Mouse (Mus musculus) myocyte (in vitro differentiated cells): ENCODE data around the gene Taf1b. TPM values are rescaled to one million over a fixed set of nuclear protein-coding genes. Genes with fewer than 3 reads are reported as not detected.
"Not testable (repeated sequence)": the region's sequence is repeated elsewhere in the genome, so short reads cannot be mapped to it uniquely, and the experiment has no call there.

Experiments
- H3K27me3 ChIP-seq: one replicate; pipeline ENCODE4 v1.6.1; 2011; ENCODE audit not compliant: control insufficient read depth, insufficient read depth, insufficient read length
- H3K36me3 ChIP-seq: one replicate; pipeline ENCODE4 v1.6.1; 2011; ENCODE audit not compliant: control insufficient read depth, insufficient read depth
- H3K4me2 ChIP-seq: one replicate; pipeline ENCODE4 v1.6.1; 2011; ENCODE audit warnings: low read depth, control low read depth
- H3K4me3 ChIP-seq: one replicate; pipeline ENCODE4 v1.5.1; 2011; ENCODE audit warnings: mild to moderate bottlenecking, control low read depth, moderate library complexity
- H3K79me2 ChIP-seq: one replicate; pipeline ENCODE4 v1.6.1; 2011; ENCODE audit not compliant: control insufficient read depth, insufficient read depth
- H3ac ChIP-seq: one replicate; pipeline ENCODE4 v1.6.1; 2011; ENCODE audit not compliant: control insufficient read depth, insufficient read length
- CEBPB ChIP-seq: IDR thresholded peaks from 2 replicates; pipeline ENCODE4 v1.6.1; 2011; ENCODE audit warnings: mild to moderate bottlenecking, moderate library complexity; ENCODE audit not compliant: poor library complexity, insufficient read depth, severe bottlenecking
- E2F4 ChIP-seq: IDR thresholded peaks from one replicate; pipeline ENCODE4 v1.6.1; 2011; ENCODE audit warnings: mild to moderate bottlenecking, control low read depth, moderate library complexity; ENCODE audit not compliant: insufficient read depth
- MAX ChIP-seq: IDR thresholded peaks from one replicate; pipeline ENCODE4 v1.6.1; 2011; ENCODE audit warnings: low read depth, mild to moderate bottlenecking, control low read depth
- MYOD1 ChIP-seq, 3 experiments: IDR thresholded peaks; one replicate each; pipeline ENCODE4 v1.6.1; 2011; ENCODE audit warnings: control low read depth in 2 of 3, low read depth in 2 of 3, mild to moderate bottlenecking in 2 of 3, moderate library complexity in 1 of 3; ENCODE audit not compliant: insufficient read length in 2 of 3, control insufficient read depth in 1 of 3
- MYOG ChIP-seq, 3 experiments: IDR thresholded peaks; one replicate each; pipeline ENCODE4 v1.6.1; 2011; ENCODE audit warnings: control low read depth in 2 of 3, low read depth in 2 of 3, mild to moderate bottlenecking in 2 of 3; ENCODE audit not compliant: insufficient read length in 2 of 3, control insufficient read depth in 1 of 3, insufficient read depth in 1 of 3
- POLR2A ChIP-seq: IDR thresholded peaks from one replicate; pipeline ENCODE4 v1.6.1; 2011; ENCODE audit warnings: low read depth, mild to moderate bottlenecking, control low read depth, moderate library complexity; ENCODE audit not compliant: insufficient read length
- POLR2AphosphoS2 ChIP-seq: IDR thresholded peaks from one replicate; pipeline ENCODE4 v1.6.1; 2011; ENCODE audit warnings: low read depth, control low read depth; ENCODE audit not compliant: insufficient read length
- REST ChIP-seq: IDR thresholded peaks from one replicate; pipeline ENCODE4 v1.6.1; 2011; ENCODE audit warnings: mild to moderate bottlenecking, control low read depth, moderate library complexity; ENCODE audit not compliant: insufficient read depth, insufficient read length
- SRF ChIP-seq: IDR thresholded peaks from one replicate; pipeline ENCODE4 v1.6.1; 2011; ENCODE audit warnings: low read depth; ENCODE audit not compliant: control insufficient read depth, insufficient read length
- TCF12 ChIP-seq: IDR thresholded peaks from one replicate; pipeline ENCODE4 v1.6.1; 2011; ENCODE audit warnings: mild to moderate bottlenecking, control low read depth; ENCODE audit not compliant: poor library complexity, insufficient read depth, severe bottlenecking
- TCF3 ChIP-seq: IDR thresholded peaks from one replicate; pipeline ENCODE4 v1.6.1; 2011; ENCODE audit warnings: low read depth, control low read depth; ENCODE audit not compliant: insufficient read length
- USF1 ChIP-seq: IDR thresholded peaks from one replicate; pipeline ENCODE4 v1.6.1; 2011; ENCODE audit warnings: low read depth, mild to moderate bottlenecking, control low read depth, moderate library complexity
- polyA plus RNA-seq: library from polyadenylated mRNA; unstranded; fragments of >200 nt; fragmentation: generic; extraction: Trizol; gene quantifications from one replicate; pipeline ENCODE4 v1.2.1, GENCODE M21; 2012; ENCODE audit warnings: missing spikeins

The Taf1b gene
- polyA plus RNA-seq, 1 experiment, result 15.1 TPM

GRCm38 (mm10) chr12:24517118-24517517, 19.0 kb downstream of the Taf1b start:
- Histone ChIP-seq H3K36me3 (no peaks in the 10 kb centered on the region), H3K4me2 (no peak overlapping the region)
- TF ChIP-seq E2F4 (no peak), TCF3 (no peak)

GRCm38 (mm10) chr12:24521076-24521475, 22.9 kb downstream of the Taf1b start:
- H3K4me3 ChIP-seq, result no peak overlapping the region
- no peak for TF ChIP-seq POLR2A
- no peak overlapping the region for H3K4me2 ChIP-seq
- peaks cover 6% of the 10 kb centered on the region for H3K36me3 ChIP-seq
- no peak overlapping the region for H3ac ChIP-seq
- no peaks in the 10 kb centered on the region for H3K27me3 ChIP-seq
- H3K79me2 ChIP-seq, result no peaks in the 10 kb centered on the region

More at GRCm38 (mm10) chr12:24517118-24517517, 19.0 kb downstream of the Taf1b start:
- H3ac ChIP-seq, result no peak overlapping the region
- H3K79me2 ChIP-seq, result no peaks in the 10 kb centered on the region
- H3K4me3 ChIP-seq, result no peak overlapping the region
- H3K27me3 ChIP-seq, result no peaks in the 10 kb centered on the region

DNA sequence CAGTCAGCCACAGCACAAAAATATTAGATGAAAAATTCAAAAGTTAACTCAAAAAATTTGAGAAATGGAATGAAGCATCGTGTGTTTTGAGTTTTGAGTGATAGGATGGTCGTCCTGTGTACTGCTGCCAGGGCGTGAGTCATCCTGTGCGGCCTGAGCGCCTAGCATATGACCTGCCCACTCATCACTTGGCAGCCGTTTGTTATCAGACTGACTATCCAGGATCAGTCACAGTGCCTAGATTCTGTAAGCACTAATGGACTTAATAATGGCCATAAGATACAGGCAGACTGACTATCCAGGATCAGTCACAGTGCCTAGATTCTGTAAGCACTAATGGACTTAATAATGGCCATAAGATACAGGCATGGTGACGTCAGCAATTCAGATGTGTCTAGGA, 26.9 kb downstream of the Taf1b start:
- peak; percentile 42 for TF ChIP-seq USF1
- peak in 1 of 3 experiments; percentile 13 for TF ChIP-seq MYOD1 (IDR thresholded peaks at IDR 0.05; ENCODE audit: control insufficient read depth in 1 of 3, insufficient read length in 2 of 3, low read depth in 2 of 3)
- H3K27me3 ChIP-seq, H3ac ChIP-seq, H3K79me2 ChIP-seq, H3K36me3 ChIP-seq, H3K4me3 ChIP-seq, H3K4me2 ChIP-seq: not testable (repeated sequence)

GRCm38 (mm10) chr12:24536390-24536789, 38.2 kb downstream of the Taf1b start:
- TF ChIP-seq CEBPB (no peak), E2F4 (no peak), POLR2A (no peak), REST (no peak), MYOG (IDR thresholded peaks at IDR 0.05; ENCODE audit: control insufficient read depth in 1 of 3, insufficient read depth in 1 of 3, insufficient read length in 2 of 3, low read depth in 2 of 3) (no peak), TCF3 (no peak), SRF (no peak), TCF12 (no peak)
- H3K36me3 ChIP-seq, result no peaks in the 10 kb centered on the region
- no peak overlapping the region for H3ac ChIP-seq
- no peaks in the 10 kb centered on the region for H3K79me2 ChIP-seq
- H3K4me2 ChIP-seq, result no peak overlapping the region
- no peaks in the 10 kb centered on the region for H3K27me3 ChIP-seq
- H3K4me3 ChIP-seq, result no peak overlapping the region

DNA sequence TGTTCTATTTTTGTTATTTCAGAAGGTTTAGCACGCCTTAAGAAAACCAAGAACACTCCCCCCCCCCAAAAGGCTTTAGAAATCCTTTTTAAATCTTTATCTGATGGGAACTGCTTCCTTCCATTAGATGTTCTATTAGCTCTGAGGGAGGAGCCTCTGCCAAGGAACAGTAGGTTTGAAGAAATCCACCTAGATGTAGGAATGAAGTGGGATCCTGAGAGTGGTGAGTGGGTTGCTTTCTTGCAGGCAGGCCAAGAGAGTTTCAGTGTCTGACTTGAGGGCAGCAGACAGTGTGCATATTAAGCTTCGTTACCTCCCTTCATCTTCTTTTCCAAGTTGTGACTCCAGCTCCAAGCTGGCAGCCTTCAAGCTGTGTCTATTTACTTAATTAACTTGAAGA, 39.0 kb downstream of the Taf1b start:
- Histone ChIP-seq H3K4me2 (no peak overlapping the region), H3K27me3 (no peaks in the 10 kb centered on the region), H3K4me3 (no peak overlapping the region), H3ac (no peak overlapping the region), H3K79me2 (no peaks in the 10 kb centered on the region), H3K36me3 (no peaks in the 10 kb centered on the region)
- TF ChIP-seq MYOG (IDR thresholded peaks at IDR 0.05; ENCODE audit: control insufficient read depth in 1 of 3, insufficient read depth in 1 of 3, insufficient read length in 2 of 3, low read depth in 2 of 3) (no peak), POLR2A (no peak), SRF (no peak), CEBPB (no peak), POLR2AphosphoS2 (no peak), USF1 (no peak)

- Histone ChIP-seq H3K4me3 (no peak overlapping the region), H3K36me3 (no peaks in the 10 kb centered on the region), H3ac (no peak overlapping the region), H3K79me2 (no peaks in the 10 kb centered on the region), H3K27me3 (no peaks in the 10 kb centered on the region), H3K4me2 (no peak overlapping the region)
- TF ChIP-seq SRF (no peak), MYOG (IDR thresholded peaks at IDR 0.05; ENCODE audit: control insufficient read depth in 1 of 3, insufficient read depth in 1 of 3, insufficient read length in 2 of 3, low read depth in 2 of 3) (no peak), REST (no peak), MAX (no peak), POLR2AphosphoS2 (no peak), E2F4 (no peak), USF1 (no peak), CEBPB (no peak), POLR2A (no peak), TCF3 (no peak), MYOD1 (IDR thresholded peaks at IDR 0.05; ENCODE audit: control insufficient read depth in 1 of 3, insufficient read length in 2 of 3, low read depth in 2 of 3) (no peak), TCF12 (no peak)
These were observed 39.8 kb downstream of the Taf1b start for GRCm38 (mm10) chr12:24537965-24538364.
